Mouse (Mus musculus) stomach, postnatal 0 days (tissue): ENCODE measurements around the gene Eif4e.

Source experiments
- CTCF ChIP-seq: IDR thresholded peaks from 2 replicates; pipeline ENCODE4 v1.5.1; 2016; ENCODE audit warnings: antibody characterized with exemption, low read depth, mild to moderate bottlenecking, moderate library complexity
- EP300 ChIP-seq: optimal IDR thresholded peaks from 2 replicates; pipeline ENCODE3; 2016; ENCODE audit warnings: antibody characterized with exemption

- TF ChIP-seq EP300 (no peak), CTCF (0 out of 2 replicates have a peak, but pooled peaks have one; percentile 5)
Measured at GRCm38 (mm10) chr3:138593911-138594310, 67.9 kb downstream of the Eif4e start.
